Mouse (Mus musculus) frontal cortex, postnatal 25 days (tissue): Measurements from ENCODE around the gene Cfap54.

Experiments used
- DNase-seq, 2 experiments: peaks; one replicate each; pipeline ENCODE4 v3.0.0; 2022; ENCODE audit warnings: low spot score in 2 of 2

Gene Cfap54

DNA sequence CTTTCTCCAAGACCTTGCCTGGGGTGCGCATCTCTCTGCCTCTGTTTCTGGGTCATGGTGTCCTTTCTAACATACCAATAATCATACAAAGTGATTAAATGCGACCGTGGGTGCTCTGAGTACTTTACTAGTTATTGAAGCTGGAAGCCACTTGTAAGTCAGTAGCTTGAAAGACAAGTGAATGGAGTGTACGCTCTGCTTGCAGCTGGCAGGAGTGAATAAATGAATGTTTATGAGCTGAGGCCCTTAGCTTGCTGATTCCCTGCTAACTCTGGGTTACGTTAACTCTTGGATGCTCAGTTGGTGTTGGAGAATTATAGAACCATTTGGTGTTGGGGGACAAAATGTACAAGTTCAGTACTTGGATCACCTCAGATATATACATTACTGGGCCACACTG lies 298.7 kb downstream of the Cfap54 start:
- DNase-seq, result no peak

- no peak for DNase-seq
Measured at GRCm38 (mm10) chr10:92754359-92754758, 327.1 kb downstream of the Cfap54 start.

DNA sequence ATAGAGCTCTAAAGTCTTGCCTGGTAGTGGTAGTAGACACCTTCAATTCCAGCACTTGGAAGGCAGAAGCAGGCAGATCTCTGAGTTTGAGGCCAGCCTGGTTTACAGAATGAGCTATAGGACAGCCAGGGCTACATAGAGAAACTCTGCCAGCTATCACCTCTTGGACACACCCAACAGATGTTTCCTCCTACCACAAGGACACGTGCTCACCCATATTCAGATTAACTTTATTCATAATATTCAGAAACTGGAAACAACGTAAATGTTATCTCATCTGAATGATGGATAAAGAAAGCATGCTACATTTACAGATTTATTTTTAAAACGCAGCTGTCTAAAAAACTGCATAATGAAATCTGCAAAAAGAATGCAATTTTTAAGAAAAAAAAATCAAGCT lies 351.1 kb downstream of the Cfap54 start:
- DNase-seq, result no peak

- DNase-seq, result no peak
Measured at GRCm38 (mm10) chr10:92728723-92729122, 352.7 kb downstream of the Cfap54 start.
